Mouse (Mus musculus): ENCODE measurements around the gene Trim45. TPM values are rescaled to one million over a fixed set of nuclear protein-coding genes. Genes with fewer than 3 reads are reported as not detected.

The Trim45 gene
- polyA plus RNA-seq, 1 experiment from 2014 or later: 4.0 TPM

DNA sequence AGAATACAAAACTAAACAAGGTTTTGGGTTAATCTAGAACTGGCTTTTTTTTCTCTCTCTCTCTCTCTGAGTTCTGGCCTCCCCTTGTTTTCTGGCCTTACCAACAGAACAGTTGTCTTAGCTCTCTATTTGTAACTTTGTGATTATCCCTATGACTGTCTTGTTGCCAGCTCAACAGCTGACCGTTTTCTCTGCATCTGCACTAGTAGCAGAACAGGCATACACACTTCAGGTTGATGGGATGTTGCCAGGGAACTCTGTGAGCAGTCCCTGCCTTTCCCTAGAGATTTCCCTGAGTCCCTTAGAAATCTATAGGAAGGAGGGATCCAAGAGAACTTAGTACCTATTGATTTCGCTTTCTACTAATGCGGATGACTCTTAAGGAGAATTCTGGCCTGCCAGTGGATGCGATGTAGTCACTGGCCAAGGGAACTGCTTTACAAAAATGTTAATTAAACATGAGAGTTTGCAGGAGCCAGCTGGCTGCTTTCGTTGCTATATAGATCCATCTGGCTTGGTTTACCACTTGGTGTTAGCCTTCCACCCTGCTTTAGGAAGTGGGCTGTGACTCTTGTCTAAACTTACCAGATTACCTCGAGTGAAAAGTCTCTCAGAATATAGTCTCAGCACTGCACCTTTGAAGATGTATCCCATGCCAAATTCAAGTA lies 2.2 kb downstream of the Trim45 start:
- Histone ChIP-seq H3K4me2 (no peak overlapping the region), H3K27ac (ENCODE audit: low read depth, low read length) (no peak overlapping the region), H3K4me3 (ENCODE audit: low read depth, low read length) (no peak overlapping the region), H3K27me3 (ENCODE audit: control insufficient read depth, insufficient read depth, low read length) (no peaks in the 10 kb centered on the region), H3K4me1 (ENCODE audit: control insufficient read depth, insufficient read depth, low read length) (peaks cover 12% of the 10 kb centered on the region), H3K36me3 (ENCODE audit: control insufficient read depth, insufficient read depth, low read length) (peaks cover 2% of the 10 kb centered on the region; the same call in 1 of the 2 replicates), H3K9ac (ENCODE audit: low read length) (no peak overlapping the region), H3K9me3 (ENCODE audit: control insufficient read depth, low read length) (no peaks in the 10 kb centered on the region)
- DNase-seq (ENCODE audit: low spot score, missing footprints): peak; percentile 61
- WGBS: 82% methylated on average over 6 of the region's 6 CpGs
- ATAC-seq (ENCODE audit: low FRiP score): no peak

DNA sequence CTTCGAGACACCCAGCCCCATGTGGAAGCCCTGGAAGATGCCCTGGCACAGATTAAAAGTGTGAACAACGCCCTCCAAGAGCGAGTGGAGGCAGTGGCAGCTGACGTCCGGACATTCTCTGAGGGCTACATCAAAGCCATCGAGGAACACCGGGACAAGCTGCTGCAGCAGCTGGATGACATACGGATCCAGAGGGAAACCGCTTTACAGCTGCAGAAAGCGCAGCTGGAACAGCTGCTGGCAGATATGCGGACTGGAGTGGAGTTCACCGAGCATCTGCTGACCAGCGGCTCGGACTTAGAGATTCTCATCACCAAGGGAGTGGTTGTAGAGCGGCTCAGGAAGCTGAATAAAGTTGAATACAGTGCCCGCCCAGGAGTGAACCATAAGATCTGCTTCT lies 3.2 kb downstream of the Trim45 start:
- peaks cover 12% of the 10 kb centered on the region for H3K4me1 ChIP-seq (ENCODE audit: control insufficient read depth, insufficient read depth, low read length)
- DNase-seq (ENCODE audit: low spot score, missing footprints) (peak; percentile 14), ATAC-seq (ENCODE audit: low FRiP score) (no peak)
- H3K27me3 ChIP-seq (ENCODE audit: control insufficient read depth, insufficient read depth, low read length): no peaks in the 10 kb centered on the region
- no peak overlapping the region for H3K9ac ChIP-seq (ENCODE audit: low read length)
- peaks cover 2% of the 10 kb centered on the region; the same call in 1 of the 2 replicates for H3K36me3 ChIP-seq (ENCODE audit: control insufficient read depth, insufficient read depth, low read length)
- 85% methylated on average over 16 of the region's 16 CpGs for WGBS
- H3K4me2 ChIP-seq: no peak overlapping the region
- H3K27ac ChIP-seq (ENCODE audit: low read depth, low read length): no peak overlapping the region
- H3K9me3 ChIP-seq (ENCODE audit: control insufficient read depth, low read length): no peaks in the 10 kb centered on the region
- H3K4me3 ChIP-seq (ENCODE audit: low read depth, low read length): no peak overlapping the region

DNA sequence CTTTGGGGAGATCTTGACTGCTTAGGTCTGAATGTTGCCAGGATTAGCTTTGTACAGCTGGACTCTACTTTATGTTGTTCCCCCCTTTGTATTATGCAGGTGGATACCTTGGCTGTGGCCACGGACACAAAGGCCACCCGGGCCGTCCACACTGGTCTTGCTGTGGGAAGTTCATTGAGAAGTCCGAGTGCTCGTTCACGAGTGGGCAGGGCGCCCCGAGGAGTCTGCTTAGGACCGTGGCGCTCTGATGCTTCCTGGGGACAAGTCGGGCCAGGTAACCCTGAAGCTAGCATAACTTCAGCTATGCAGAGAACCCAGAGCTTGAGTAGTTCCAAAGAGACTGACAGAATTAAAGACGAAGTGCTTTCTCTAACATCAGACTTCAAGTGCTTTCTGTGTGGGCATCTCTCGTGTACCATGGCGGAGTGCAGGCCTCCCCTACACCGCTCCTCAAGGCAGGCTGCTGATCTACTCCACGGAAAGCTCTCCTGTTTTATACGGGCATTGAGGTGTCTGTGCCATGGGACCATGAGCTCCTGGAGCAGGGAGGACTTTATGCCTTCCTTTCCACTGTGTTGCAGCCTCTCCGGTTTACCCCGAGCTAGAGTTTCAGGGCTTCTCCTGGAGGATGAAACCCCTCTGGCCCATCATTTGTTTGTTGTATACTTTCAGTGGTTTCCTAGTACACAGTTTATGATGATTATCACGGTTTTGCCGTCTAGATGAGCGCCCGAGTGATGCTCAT lies 9.5 kb downstream of the Trim45 start:
- no peak for ATAC-seq (ENCODE audit: low FRiP score)
- WGBS: 95% methylated on average over 23 of the region's 23 CpGs

DNA sequence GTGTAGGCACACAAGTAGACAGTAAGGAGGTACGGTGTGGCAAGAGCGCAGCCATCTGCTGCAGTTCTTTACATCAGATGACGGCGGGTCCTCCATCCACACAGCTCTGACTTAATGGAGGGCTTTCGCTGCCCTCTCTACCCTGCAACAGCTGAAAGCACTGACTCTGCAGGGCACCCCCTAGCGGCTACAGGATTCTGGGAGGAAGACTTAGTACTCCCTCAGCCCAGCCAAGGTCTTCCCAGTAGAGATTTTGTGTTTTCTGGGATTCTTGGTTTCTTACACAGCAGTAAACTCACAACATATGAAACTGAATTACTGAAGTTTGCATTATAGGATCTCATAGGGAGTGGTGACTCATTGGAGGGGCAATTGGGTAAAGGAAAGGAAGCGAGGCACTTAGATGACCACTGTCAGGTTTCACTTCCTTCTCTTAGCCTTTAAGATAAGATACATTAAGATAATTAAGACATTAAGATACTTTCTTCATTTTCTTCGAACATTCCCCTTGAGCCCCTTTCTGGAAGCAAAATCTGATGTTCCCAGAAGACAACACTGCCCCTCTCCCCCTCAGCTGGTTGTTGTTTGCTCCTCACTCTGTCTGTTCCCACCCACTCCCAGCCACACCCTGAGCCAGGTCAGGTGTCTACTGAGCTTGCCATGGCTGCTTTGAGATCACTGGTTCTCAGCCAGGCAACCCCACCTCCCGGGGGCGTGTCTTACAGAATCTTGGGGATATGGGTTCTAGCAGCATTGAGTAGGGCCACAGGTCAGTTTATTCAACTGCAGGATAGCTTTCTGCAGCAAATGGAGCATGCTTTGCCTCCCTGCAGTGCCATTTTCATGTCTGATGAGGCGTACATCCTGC lies 10.3 kb downstream of the Trim45 start:
- DNase-seq (ENCODE audit: low spot score, missing footprints) (no peak), ATAC-seq (ENCODE audit: low FRiP score) (no peak)
- Histone ChIP-seq H3K27ac (ENCODE audit: low read depth, low read length) (no peak overlapping the region), H3K36me3 (ENCODE audit: control insufficient read depth, insufficient read depth, low read length) (0 out of 2 replicates have a peak, but pooled peaks cover 5% of the 10 kb centered on the region), H3K4me3 (ENCODE audit: low read depth, low read length) (no peak overlapping the region), H3K9me3 (ENCODE audit: control insufficient read depth, low read length) (no peaks in the 10 kb centered on the region), H3K9ac (ENCODE audit: low read length) (no peak overlapping the region), H3K4me1 (ENCODE audit: control insufficient read depth, insufficient read depth, low read length) (no peaks in the 10 kb centered on the region), H3K27me3 (ENCODE audit: control insufficient read depth, insufficient read depth, low read length) (no peaks in the 10 kb centered on the region), H3K4me2 (no peak overlapping the region)
- 72% methylated on average over 11 of the region's 11 CpGs for WGBS

More for the DNA sequence above, 9.5 kb downstream of the Trim45 start:
- Histone ChIP-seq H3K9me3 (ENCODE audit: control insufficient read depth, low read length) (no peaks in the 10 kb centered on the region), H3K27ac (ENCODE audit: low read depth, low read length) (no peak overlapping the region), H3K36me3 (ENCODE audit: control insufficient read depth, insufficient read depth, low read length) (0 out of 2 replicates have a peak, but pooled peaks cover 5% of the 10 kb centered on the region), H3K4me3 (ENCODE audit: low read depth, low read length) (no peak overlapping the region), H3K27me3 (ENCODE audit: control insufficient read depth, insufficient read depth, low read length) (no peaks in the 10 kb centered on the region), H3K4me1 (ENCODE audit: control insufficient read depth, insufficient read depth, low read length) (no peaks in the 10 kb centered on the region), H3K9ac (ENCODE audit: low read length) (no peak overlapping the region), H3K4me2 (no peak overlapping the region)
- DNase-seq (ENCODE audit: low spot score, missing footprints): peak; percentile 79

DNA sequence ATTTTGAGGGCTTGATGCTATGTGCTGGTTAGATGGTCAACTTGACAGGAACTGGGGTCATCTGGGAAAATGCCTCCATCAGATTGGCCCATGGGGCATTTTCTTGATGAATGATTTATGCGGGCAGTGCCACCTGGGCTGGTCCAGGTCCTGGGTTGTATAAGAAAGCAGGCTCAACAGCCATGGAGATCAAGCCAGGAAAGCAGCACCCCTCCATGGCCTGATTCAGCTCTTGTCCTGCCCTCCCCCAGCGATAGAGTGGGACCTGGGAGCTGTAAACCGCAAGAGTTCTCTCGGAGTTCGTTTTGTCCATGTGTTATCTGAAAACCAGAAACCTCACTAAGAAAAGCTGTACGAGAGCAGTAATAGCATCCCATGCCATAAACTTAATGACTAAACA lies 13.5 kb downstream of the Trim45 start:
- H3K27ac ChIP-seq (ENCODE audit: low read depth, low read length): no peak overlapping the region
- no peaks in the 10 kb centered on the region for H3K9me3 ChIP-seq (ENCODE audit: control insufficient read depth, low read length)
- H3K4me3 ChIP-seq (ENCODE audit: low read depth, low read length): no peak overlapping the region
- no peak overlapping the region for H3K9ac ChIP-seq (ENCODE audit: low read length)
- H3K36me3 ChIP-seq (ENCODE audit: control insufficient read depth, insufficient read depth, low read length): peaks cover 5% of the 10 kb centered on the region; the same call in 1 of the 2 replicates
- H3K4me1 ChIP-seq (ENCODE audit: control insufficient read depth, insufficient read depth, low read length): no peaks in the 10 kb centered on the region
- DNase-seq (ENCODE audit: low spot score, missing footprints): peak; percentile 60
- no peaks in the 10 kb centered on the region for H3K27me3 ChIP-seq (ENCODE audit: control insufficient read depth, insufficient read depth, low read length)
- no peak overlapping the region for H3K4me2 ChIP-seq
- WGBS: 97% methylated on average over 6 of the region's 6 CpGs
- ATAC-seq (ENCODE audit: low FRiP score): no peak

DNA sequence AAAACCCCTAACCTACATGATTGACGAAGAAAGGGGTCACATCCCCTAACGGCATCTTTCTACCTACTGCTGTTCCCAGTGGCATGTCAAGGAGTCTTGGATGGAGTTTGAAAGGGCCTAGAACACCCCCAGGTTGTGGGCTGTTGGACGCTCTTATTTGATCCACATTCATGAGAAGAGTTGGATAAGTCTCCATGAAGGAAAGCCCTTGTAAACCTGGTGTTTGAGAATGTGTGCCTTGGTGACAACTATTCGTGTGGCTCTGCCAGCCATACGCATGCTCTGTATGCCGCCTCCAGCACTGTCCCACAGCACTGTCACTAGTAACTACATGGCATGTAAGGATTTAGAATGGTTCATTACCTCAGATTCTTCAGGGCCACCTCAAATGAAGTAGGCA lies 14.2 kb downstream of the Trim45 start:
- Histone ChIP-seq H3K4me3 (ENCODE audit: low read depth, low read length) (no peak overlapping the region), H3K36me3 (ENCODE audit: control insufficient read depth, insufficient read depth, low read length) (peaks cover 5% of the 10 kb centered on the region; the same call in 1 of the 2 replicates), H3K27ac (ENCODE audit: low read depth, low read length) (no peak overlapping the region), H3K4me1 (ENCODE audit: control insufficient read depth, insufficient read depth, low read length) (no peaks in the 10 kb centered on the region), H3K9me3 (ENCODE audit: control insufficient read depth, low read length) (no peaks in the 10 kb centered on the region), H3K4me2 (no peak overlapping the region), H3K9ac (ENCODE audit: low read length) (no peak overlapping the region), H3K27me3 (ENCODE audit: control insufficient read depth, insufficient read depth, low read length) (no peaks in the 10 kb centered on the region)
- no peak for ATAC-seq (ENCODE audit: low FRiP score)
- peak; percentile 84 for DNase-seq (ENCODE audit: low spot score, missing footprints)
- 92% methylated on average over 6 of the region's 6 CpGs for WGBS

DNA sequence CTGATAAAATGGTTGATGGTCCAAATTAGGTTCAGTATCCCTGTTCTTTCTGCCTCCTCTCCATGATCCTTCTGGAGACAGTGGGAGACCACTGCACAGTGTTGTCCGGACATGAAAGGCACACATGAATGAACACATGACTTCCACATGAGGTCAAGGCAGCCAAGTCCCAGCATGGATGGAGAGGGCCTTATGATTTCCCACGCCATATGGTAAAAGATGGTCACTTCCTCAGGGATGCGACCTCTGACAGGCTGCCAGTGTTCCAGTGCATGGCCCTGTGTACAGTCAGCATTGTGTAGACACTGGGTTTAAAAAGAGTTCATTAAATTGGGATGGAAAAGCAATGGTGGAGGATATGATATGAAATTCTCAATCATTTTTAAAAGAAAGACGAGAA lies 16.2 kb downstream of the Trim45 start:
- DNase-seq (ENCODE audit: low spot score, missing footprints) (no peak), ATAC-seq (ENCODE audit: low FRiP score) (no peak)
- H3K9me3 ChIP-seq (ENCODE audit: control insufficient read depth, low read length): no peaks in the 10 kb centered on the region
- H3K27me3 ChIP-seq (ENCODE audit: control insufficient read depth, insufficient read depth, low read length): no peaks in the 10 kb centered on the region
- 91% methylated on average over 4 of the region's 4 CpGs for WGBS
- no peak overlapping the region for H3K4me2 ChIP-seq
- no peak overlapping the region for H3K27ac ChIP-seq (ENCODE audit: low read depth, low read length)
- H3K4me3 ChIP-seq (ENCODE audit: low read depth, low read length): no peak overlapping the region
- H3K9ac ChIP-seq (ENCODE audit: low read length): no peak overlapping the region
- peaks cover 5% of the 10 kb centered on the region for H3K36me3 ChIP-seq (ENCODE audit: control insufficient read depth, insufficient read depth, low read length)
- H3K4me1 ChIP-seq (ENCODE audit: control insufficient read depth, insufficient read depth, low read length): no peaks in the 10 kb centered on the region

DNA sequence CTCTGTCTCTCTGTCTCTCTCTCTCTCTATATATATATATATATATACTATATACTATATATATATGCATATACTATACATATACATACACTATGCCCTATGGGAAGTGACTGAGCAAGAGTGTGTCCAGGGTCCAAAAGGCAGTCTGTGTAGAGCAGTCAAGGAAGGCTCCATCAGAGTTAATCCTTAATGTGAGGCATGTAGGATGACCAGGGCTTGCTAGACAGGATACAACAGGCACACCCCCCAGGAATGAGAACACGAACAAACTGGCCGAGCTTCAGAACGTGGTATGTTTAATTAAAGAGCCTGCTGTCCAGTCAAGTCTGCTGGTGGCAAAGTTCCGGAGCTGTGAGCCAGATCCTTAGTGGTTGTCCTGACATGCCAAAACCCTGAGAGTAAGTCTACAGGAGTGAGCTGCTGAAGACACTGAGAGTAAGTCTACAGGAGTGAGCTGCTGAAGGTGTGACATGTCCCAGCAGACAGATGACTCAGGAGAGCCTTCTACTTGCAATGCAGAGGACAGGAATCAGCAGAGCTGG lies 18.6 kb downstream of the Trim45 start:
- WGBS: 91% methylated on average over 4 of the region's 4 CpGs
- H3K27me3 ChIP-seq (ENCODE audit: control insufficient read depth, insufficient read depth, low read length): no peaks in the 10 kb centered on the region
- no peak overlapping the region for H3K4me3 ChIP-seq (ENCODE audit: low read depth, low read length)
- ATAC-seq (ENCODE audit: low FRiP score) (no peak), DNase-seq (ENCODE audit: low spot score, missing footprints) (no peak)
- H3K9me3 ChIP-seq (ENCODE audit: control insufficient read depth, low read length): no peaks in the 10 kb centered on the region
- no peak overlapping the region for H3K27ac ChIP-seq (ENCODE audit: low read depth, low read length)
- no peak overlapping the region for H3K4me2 ChIP-seq
- H3K36me3 ChIP-seq (ENCODE audit: control insufficient read depth, insufficient read depth, low read length): peaks cover 7% of the 10 kb centered on the region
- H3K9ac ChIP-seq (ENCODE audit: low read length): no peak overlapping the region
- H3K4me1 ChIP-seq (ENCODE audit: control insufficient read depth, insufficient read depth, low read length): no peaks in the 10 kb centered on the region

Measured in midbrain, embryonic 11.5 days (tissue).